Mouse (Mus musculus): ENCODE measurements around the gene Dock8. TPM values are rescaled to one million over a fixed set of nuclear protein-coding genes. Genes with fewer than 3 reads are reported as not detected.

Gene Dock8
- polyA plus RNA-seq, 1 experiment: 0.72 TPM

GRCm38 (mm10) chr19:25098941-25099340, 99.6 kb downstream of the Dock8 start:
- no peak overlapping the region for H3K4me3 ChIP-seq (replicated peaks; ENCODE audit: insufficient read depth, low read depth, low read length)
- no peak overlapping the region for H3K27ac ChIP-seq (ENCODE audit: insufficient read depth, low read length)
- no peaks in the 10 kb centered on the region for H3K27me3 ChIP-seq (ENCODE audit: control insufficient read depth, insufficient read depth, low read length)
- no peak for DNase-seq
- no peaks in the 10 kb centered on the region for H3K4me1 ChIP-seq (ENCODE audit: control insufficient read depth, insufficient read depth, low read length)
- TF ChIP-seq CTCF (IDR thresholded peaks at IDR 0.05; ENCODE audit: borderline replicate concordance, insufficient read depth, low read depth, low read length): no peak
- TF ChIP-seq POLR2A (IDR thresholded peaks at IDR 0.05; ENCODE audit: borderline replicate concordance, insufficient read depth, low read length): no peak
- WGBS: 79% methylated on average over 4 of the region's 4 CpGs

- no peak for TF ChIP-seq CTCF (IDR thresholded peaks at IDR 0.05; ENCODE audit: borderline replicate concordance, insufficient read depth, low read depth, low read length)
- no peak for TF ChIP-seq POLR2A (IDR thresholded peaks at IDR 0.05; ENCODE audit: borderline replicate concordance, insufficient read depth, low read length)
- Histone ChIP-seq H3K4me3 (replicated peaks; ENCODE audit: insufficient read depth, low read depth, low read length) (no peak overlapping the region), H3K27ac (ENCODE audit: insufficient read depth, low read length) (no peak overlapping the region), H3K27me3 (ENCODE audit: control insufficient read depth, insufficient read depth, low read length) (no peaks in the 10 kb centered on the region), H3K4me1 (ENCODE audit: control insufficient read depth, insufficient read depth, low read length) (no peaks in the 10 kb centered on the region)
- WGBS: 60% methylated on average over 9 of the region's 9 CpGs
- no peak for DNase-seq
Observed at GRCm38 (mm10) chr19:25105682-25106081, 106.3 kb downstream of the Dock8 start.

- no peak for DNase-seq
- no peak overlapping the region for H3K27ac ChIP-seq (ENCODE audit: insufficient read depth, low read length)
- TF ChIP-seq CTCF (IDR thresholded peaks at IDR 0.05; ENCODE audit: borderline replicate concordance, insufficient read depth, low read depth, low read length): no peak
- TF ChIP-seq POLR2A (IDR thresholded peaks at IDR 0.05; ENCODE audit: borderline replicate concordance, insufficient read depth, low read length): no peak
- 91% methylated on average over 8 of the region's 8 CpGs for WGBS
- H3K4me1 ChIP-seq (ENCODE audit: control insufficient read depth, insufficient read depth, low read length): no peaks in the 10 kb centered on the region
- H3K27me3 ChIP-seq (ENCODE audit: control insufficient read depth, insufficient read depth, low read length): no peaks in the 10 kb centered on the region
- no peak overlapping the region for H3K4me3 ChIP-seq (replicated peaks; ENCODE audit: insufficient read depth, low read depth, low read length)
Observed at GRCm38 (mm10) chr19:25106315-25106714, 107.0 kb downstream of the Dock8 start.

- TF ChIP-seq CTCF (IDR thresholded peaks at IDR 0.05; ENCODE audit: borderline replicate concordance, insufficient read depth, low read depth, low read length) (no peak; the same call in 1 of the 2 replicates), POLR2A (IDR thresholded peaks at IDR 0.05; ENCODE audit: borderline replicate concordance, insufficient read depth, low read length) (no peak)
- Histone ChIP-seq H3K27ac (ENCODE audit: insufficient read depth, low read length) (no peak overlapping the region), H3K4me3 (replicated peaks; ENCODE audit: insufficient read depth, low read depth, low read length) (no peak overlapping the region), H3K27me3 (ENCODE audit: control insufficient read depth, insufficient read depth, low read length) (no peaks in the 10 kb centered on the region), H3K4me1 (ENCODE audit: control insufficient read depth, insufficient read depth, low read length) (no peaks in the 10 kb centered on the region)
- 30% methylated on average over 4 of the region's 4 CpGs for WGBS
- no peak for DNase-seq
Observed at GRCm38 (mm10) chr19:25107417-25107816, 108.1 kb downstream of the Dock8 start.

GRCm38 (mm10) chr19:25111591-25112233, 112.4 kb downstream of the Dock8 start:
- no peaks in the 10 kb centered on the region for H3K4me1 ChIP-seq (ENCODE audit: control insufficient read depth, insufficient read depth, low read length)
- 48% methylated on average over 18 of the region's 18 CpGs for WGBS
- no peak overlapping the region for H3K27ac ChIP-seq (ENCODE audit: insufficient read depth, low read length)
- no peaks in the 10 kb centered on the region for H3K27me3 ChIP-seq (ENCODE audit: control insufficient read depth, insufficient read depth, low read length)
- DNase-seq: no peak
- TF ChIP-seq CTCF (IDR thresholded peaks at IDR 0.05; ENCODE audit: borderline replicate concordance, insufficient read depth, low read depth, low read length): no peak
- TF ChIP-seq POLR2A (IDR thresholded peaks at IDR 0.05; ENCODE audit: borderline replicate concordance, insufficient read depth, low read length): no peak
- no peak overlapping the region for H3K4me3 ChIP-seq (replicated peaks; ENCODE audit: insufficient read depth, low read depth, low read length)

- Histone ChIP-seq H3K27ac (ENCODE audit: insufficient read depth, low read length) (no peak overlapping the region), H3K27me3 (ENCODE audit: control insufficient read depth, insufficient read depth, low read length) (no peaks in the 10 kb centered on the region), H3K4me1 (ENCODE audit: control insufficient read depth, insufficient read depth, low read length) (no peaks in the 10 kb centered on the region), H3K4me3 (replicated peaks; ENCODE audit: insufficient read depth, low read depth, low read length) (no peak overlapping the region)
- TF ChIP-seq CTCF (IDR thresholded peaks at IDR 0.05; ENCODE audit: borderline replicate concordance, insufficient read depth, low read depth, low read length) (no peak), POLR2A (IDR thresholded peaks at IDR 0.05; ENCODE audit: borderline replicate concordance, insufficient read depth, low read length) (no peak)
- WGBS: 73% methylated on average over 2 of the region's 2 CpGs
- DNase-seq: no peak
Observed at GRCm38 (mm10) chr19:25116981-25117380, 117.6 kb downstream of the Dock8 start.

- no peak for DNase-seq
- 23% methylated on average over 8 of the region's 8 CpGs for WGBS
- H3K4me3 ChIP-seq (replicated peaks; ENCODE audit: insufficient read depth, low read depth, low read length): no peak overlapping the region
Observed at GRCm38 (mm10) chr19:25122417-25122816, 123.1 kb downstream of the Dock8 start.

GRCm38 (mm10) chr19:25123031-25123430, 123.7 kb downstream of the Dock8 start:
- TF ChIP-seq POLR2A (IDR thresholded peaks at IDR 0.05; ENCODE audit: borderline replicate concordance, insufficient read depth, low read length) (no peak), CTCF (IDR thresholded peaks at IDR 0.05; ENCODE audit: borderline replicate concordance, insufficient read depth, low read depth, low read length) (no peak)
- peaks cover 9% of the 10 kb centered on the region for H3K4me1 ChIP-seq (ENCODE audit: control insufficient read depth, insufficient read depth, low read length)
- 13% methylated on average over 13 of the region's 13 CpGs for WGBS
- H3K27me3 ChIP-seq (ENCODE audit: control insufficient read depth, insufficient read depth, low read length): no peaks in the 10 kb centered on the region
- no peak overlapping the region for H3K4me3 ChIP-seq (replicated peaks; ENCODE audit: insufficient read depth, low read depth, low read length)
- DNase-seq: no peak
- H3K27ac ChIP-seq (ENCODE audit: insufficient read depth, low read length): no peak overlapping the region

More at GRCm38 (mm10) chr19:25122417-25122816, 123.1 kb downstream of the Dock8 start:
- TF ChIP-seq POLR2A (IDR thresholded peaks at IDR 0.05; ENCODE audit: borderline replicate concordance, insufficient read depth, low read length): no peak
- no peak for TF ChIP-seq CTCF (IDR thresholded peaks at IDR 0.05; ENCODE audit: borderline replicate concordance, insufficient read depth, low read depth, low read length)
- H3K27ac ChIP-seq (ENCODE audit: insufficient read depth, low read length): no peak overlapping the region
- no peaks in the 10 kb centered on the region for H3K27me3 ChIP-seq (ENCODE audit: control insufficient read depth, insufficient read depth, low read length)
- H3K4me1 ChIP-seq (ENCODE audit: control insufficient read depth, insufficient read depth, low read length): peaks cover 9% of the 10 kb centered on the region

Data from cerebellum, adult 2 months (tissue).